Mouse (Mus musculus): ENCODE measurements around the gene Hnrnpa1.
A peak's percentile ranks its signal among the peaks of the same experiment; 100 is the strongest.

Hnrnpa1 gene

DNA sequence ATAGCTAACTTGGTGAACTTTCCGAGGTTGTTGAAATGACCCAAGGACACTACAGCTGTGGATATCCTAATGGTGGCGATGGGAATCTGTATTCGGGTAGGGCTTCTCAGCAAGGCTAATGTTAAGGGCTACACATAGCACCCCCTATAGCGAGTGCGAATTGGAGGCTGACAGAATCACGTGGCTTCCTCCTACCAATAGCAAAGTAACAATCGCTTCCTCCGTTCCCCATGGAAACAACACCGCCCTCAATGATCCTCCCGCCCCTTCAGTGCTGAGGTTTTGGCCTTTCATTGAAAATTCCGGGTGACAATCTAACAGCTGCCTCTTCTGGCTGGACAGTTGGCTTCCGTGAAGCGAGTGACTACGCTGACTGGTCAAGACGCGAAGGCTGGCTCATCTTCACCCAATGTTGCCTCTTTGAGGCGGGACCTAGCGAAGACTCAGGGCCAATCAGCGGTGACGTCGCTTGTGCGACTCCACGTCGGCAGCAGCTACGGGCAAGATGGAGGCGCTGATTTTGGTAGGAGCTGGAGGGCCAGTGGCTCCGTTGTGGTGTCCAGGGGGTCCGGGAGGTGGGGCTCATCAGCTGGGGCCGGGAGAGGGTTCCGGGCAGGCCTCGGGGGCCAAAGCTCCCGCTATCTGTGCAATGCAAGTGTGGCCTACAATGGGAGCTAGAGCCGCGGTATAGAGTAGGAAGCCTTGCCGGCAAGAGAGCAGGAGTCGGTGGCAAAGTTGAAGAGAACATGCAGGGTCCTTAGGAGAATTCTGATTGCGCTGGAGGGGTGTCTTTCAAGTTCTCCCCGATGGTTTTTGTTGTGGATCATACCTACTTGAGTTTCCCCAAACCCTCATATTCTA, 32.4 kb downstream of the Hnrnpa1 start, which contains the start of gene Copz1:
Gene Copz1 (plus strand): TSS at position 296 of the 861 bp plus-strand sequence.
- DNase-seq (ENCODE audit: low spot score in 2 of 2): peak; percentile 89 to 95

DNA sequence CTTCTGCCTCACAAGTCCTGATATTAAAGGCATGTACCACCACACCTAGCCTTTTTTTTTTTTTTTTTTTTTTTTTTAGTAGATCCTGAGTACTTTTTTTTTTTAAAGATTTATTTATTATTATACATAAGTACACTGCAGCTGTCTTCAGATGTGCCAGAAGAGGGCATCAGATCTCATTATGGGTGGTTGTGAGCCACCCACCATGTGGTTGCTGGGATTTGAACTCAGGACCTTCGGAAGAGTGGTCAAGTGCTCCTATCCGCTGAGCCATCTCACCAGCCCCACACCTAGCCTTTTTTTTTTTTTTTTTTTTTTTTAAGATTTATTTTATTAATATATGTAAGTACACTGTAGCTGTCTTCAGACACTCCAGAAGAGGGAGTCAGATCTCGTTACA, 35.7 kb downstream of the Hnrnpa1 start:
- peak in 1 of 2 experiments; percentile 25 for DNase-seq (ENCODE audit: low spot score in 2 of 2)

DNA sequence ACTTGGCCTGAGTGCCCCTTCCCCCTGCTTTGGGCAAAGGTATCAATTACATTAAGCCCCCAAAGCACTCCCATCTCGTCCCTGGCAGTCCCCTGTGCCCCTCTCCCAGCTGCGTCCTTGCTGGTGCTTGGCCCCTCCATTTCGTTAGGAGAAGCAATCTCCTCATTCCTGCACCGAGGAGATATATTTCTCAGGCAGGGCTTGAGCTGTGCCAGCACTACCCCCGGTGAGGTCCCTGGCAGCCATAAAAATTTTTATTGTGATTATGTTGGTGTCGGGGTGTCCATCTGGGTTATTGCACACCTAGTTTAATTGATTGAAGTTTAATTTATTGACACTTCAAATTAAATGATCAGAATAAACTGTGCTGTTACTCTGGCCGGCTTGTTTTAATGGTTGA, 37.7 kb downstream of the Hnrnpa1 start:
- DNase-seq (ENCODE audit: low spot score in 2 of 2): no peak

DNA sequence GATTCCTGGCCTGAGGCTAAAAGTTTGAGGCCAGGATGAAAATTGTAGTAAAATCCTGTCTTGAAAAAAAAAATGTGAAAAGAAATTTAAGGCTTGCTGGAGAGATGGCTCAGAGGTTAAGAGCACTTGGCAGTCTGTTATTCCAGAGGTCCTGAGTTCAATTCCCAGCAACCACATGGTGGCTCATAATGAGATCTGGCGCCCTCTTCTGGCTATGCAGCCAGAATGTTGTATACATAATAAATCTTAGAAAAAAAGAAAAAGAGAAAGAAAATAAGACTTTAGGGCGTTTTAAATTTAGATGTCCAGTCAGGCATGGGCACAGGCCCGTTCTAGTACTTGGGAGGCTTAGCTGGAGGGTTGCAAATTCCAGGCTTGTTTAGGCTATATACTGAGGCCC, 39.5 kb downstream of the Hnrnpa1 start:
- DNase-seq (ENCODE audit: low spot score in 2 of 2): peak in 1 of 2 experiments; percentile 44

DNA sequence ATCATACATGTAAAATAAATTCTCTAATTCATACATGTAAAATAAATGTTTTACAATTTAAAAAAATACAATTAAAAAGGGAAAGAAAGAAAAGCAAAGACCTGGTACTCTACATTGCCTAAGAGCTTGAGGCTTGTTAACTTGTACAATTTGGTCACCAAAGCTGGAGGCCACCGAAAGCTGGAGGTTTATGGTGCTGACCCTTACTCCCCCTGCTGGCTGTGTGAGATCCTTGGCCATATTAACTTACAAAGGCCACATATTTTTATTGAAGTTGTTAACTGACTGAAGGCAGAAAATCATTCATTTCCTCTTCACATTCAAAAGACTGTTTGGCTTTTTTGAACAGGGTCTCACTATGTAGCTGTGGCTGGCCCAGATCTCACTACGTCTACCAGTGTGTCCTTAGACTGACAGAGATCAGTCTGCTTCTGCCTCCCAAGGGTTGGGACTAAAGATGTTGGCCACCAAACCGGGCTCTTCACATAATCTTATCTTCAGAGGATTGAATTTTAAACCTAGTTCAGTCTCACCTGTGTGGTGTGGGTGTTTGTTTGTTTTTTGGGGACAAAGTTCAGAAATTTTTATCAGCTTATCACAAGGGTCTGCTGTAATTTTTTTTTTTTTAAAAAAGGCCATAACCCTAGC, 40.7 kb downstream of the Hnrnpa1 start:
- DNase-seq (ENCODE audit: low spot score in 2 of 2): no peak

DNA sequence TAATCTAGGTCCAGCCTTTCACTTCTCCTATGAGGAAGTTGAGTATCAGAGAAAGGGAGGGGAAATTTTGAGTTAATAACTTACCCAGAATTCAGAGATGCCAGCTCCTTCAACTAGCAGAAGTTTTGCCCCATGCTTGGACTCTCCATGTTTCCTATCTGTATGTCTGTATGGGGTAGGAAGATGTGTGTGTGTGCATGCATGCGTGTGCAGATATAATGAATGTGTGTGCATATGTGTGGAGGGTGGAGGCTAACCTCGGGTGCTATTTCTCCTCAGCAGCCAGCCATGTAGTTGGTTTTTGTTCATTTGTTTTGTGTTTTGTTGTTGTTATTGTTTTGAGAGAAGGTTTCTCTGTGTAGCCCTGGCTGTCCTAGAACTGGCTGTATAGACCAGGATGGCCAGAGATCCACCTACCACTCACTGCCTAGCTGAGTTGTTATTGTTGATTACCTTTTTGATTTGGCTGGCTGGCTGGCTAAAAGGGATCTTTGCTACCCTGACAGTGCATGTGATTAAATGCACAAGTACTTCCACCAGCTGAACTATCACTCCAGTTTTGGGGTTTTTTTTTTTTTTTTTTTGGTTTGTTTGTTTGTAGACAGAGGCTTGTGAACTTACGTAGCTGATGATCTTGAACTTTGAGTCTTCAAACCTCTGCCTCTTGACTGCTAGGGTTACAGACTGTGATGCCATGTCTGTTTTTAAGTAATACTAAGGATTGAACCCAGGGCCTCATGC, 41.4 kb downstream of the Hnrnpa1 start:
- DNase-seq (ENCODE audit: low spot score in 2 of 2): no peak

DNA sequence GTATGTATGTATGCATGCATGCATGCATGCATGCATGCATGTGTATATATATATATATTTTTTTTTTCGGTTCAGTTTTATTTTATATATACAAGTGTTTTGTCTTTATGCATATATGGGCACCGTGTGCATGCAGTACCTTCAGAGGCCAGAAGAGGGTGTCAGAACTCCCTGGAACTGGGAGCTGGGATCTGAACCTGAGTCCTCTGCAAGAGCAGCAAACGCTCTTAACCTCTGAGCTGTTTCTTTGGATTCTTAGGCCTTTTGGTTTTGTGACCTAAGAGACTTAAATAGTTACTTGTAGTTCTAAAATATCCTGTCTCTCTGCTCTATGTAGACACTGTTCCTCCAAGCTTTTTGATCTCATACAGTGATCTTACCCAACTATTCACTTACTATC, 43.8 kb downstream of the Hnrnpa1 start:
- peak in 1 of 2 experiments; percentile 47 for DNase-seq (ENCODE audit: low spot score in 2 of 2)

DNA sequence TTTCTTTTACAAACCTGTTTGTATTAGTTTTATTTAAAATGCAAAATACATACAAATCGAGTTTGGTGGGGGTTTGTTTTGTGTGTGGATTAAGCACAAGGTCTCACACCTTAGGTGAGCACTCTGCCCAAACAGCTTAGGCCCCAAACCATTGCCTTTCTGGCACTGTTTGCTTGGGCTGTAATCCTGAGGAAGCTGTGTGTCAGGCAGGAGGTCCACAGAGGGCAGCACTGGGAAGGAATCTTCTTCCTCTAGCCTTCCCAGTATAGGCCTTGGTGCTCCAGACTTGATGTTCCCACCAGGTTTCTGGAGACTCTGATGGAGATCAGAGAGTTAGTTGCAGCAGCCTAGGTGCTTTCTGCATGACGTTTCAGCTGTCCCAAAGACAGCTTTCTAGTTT, 44.4 kb downstream of the Hnrnpa1 start:
- DNase-seq (ENCODE audit: low spot score in 2 of 2): no peak

DNA sequence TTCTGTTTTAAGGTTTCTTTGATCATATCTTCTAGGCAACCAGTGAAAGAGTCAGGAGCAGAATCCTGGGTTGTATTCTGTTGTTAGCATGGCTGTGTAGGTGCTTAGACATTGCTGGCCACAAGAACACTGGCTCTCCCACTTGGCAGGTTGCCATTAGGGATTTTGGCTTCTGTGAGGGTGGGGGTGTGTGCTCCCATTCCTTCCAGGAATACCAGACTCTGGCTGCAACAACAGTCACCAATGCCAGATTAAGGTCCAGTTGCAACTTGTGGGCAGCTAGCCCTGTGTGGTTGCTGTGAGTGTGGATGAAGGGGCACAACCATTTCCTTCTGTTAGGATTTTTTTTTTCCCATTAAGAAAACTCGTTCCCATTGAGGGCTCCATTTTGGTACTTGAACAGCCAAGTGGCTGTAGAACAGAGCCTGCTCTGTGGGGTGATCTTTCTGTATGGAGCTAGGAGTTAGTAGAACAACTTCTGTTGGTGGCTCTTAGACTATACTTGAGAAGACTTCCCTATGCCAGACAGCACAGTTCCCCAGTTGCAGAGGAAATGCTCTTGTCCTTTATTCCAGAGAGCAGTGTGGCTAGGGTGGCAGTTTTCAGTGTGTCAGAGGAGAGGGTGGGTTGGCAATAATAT, 45.7 kb downstream of the Hnrnpa1 start:
- DNase-seq (ENCODE audit: low spot score in 2 of 2): no peak

DNA sequence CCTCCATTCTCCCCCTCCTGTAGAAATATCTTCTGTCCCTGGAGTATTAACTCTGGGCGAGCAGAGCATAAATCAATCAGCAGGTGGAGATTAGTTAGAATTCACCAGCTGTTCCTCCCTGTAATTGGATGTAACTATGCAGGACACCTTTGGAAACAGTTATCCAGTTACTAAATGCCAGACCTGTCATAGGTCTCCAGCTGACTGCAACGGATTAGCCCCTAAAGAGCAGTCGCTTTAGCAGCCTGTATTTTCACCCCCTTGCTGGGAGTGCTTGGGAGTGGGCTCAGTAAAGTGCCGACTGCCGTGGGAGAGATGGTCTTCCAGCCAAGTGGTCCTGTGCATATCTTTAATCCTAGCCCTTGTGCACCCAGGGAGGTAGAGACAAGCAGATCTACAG, 49.4 kb downstream of the Hnrnpa1 start:
- DNase-seq (ENCODE audit: low spot score in 2 of 2): no peak

DNA sequence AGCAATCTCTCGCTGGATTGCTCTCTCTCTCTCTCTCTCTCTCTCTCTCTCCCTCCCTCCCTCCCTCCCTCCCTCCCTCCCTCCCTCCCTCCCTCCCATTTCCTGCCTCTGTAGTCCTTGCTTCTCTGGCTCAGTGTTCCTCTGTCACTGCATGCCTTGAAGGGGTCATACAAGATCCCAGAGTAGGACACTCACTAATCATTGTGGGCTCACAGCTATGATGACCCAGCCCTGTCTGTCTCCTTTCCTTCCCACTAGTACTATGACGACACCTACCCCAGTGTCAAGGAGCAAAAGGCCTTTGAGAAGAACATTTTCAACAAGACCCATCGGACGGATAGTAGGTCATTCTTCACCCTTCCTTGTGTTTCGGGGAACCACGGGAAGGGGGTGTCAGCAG, 50.2 kb downstream of the Hnrnpa1 start:
- no peak for DNase-seq (ENCODE audit: low spot score in 2 of 2)

DNA sequence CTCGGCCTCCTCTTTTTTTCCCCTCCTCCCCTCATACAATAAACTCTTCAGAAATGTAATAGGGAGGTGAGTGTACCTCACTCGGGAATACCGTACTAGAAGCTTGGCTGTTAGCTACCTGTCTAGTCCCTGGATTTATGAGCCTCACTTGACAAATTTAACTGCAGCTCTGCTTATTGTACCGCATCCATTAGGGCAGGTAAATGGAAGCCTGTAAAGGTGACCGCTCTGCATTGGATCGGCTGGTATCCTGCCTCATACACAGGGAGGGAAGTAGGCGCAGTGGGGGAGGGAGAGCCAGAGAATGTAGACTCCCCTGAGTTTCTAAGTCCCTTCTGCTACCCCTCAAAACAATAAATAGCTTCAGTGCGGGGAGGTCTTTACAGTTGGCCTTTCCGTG, 50.6 kb downstream of the Hnrnpa1 start:
- no peak for DNase-seq (ENCODE audit: low spot score in 2 of 2)

DNA sequence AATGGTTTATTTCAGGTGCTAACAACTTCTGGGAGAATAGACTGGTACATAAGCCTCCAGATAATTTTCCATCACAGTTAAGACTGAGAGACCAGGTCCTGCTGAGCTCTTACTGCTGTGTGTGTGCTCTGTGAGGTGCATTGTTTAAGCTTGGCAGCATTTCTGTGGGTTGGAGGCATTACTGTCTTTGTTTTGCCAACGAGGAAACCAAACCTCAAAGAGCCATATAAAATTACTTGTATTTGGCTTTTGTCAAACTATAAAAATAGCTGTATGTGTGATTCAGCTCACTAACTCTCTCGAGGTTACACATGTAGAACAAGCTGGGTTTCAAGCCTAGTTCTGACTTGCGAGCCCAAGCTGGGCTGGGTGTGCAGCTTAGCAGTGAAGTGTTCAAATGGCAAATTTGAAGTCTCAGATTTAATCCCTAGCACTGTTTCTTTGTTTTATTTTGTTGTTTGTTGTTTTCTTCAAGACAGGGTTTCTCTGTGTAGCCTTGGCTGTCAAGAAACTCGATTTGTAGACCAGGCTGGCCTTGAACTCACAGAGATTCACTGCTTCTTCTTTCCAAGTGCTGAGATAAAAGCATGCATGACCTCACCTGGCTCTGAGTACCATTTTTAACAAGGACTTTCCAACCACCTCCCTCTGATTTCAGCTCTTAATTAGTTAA, 52.6 kb downstream of the Hnrnpa1 start:
- DNase-seq (ENCODE audit: low spot score in 2 of 2): no peak

DNA sequence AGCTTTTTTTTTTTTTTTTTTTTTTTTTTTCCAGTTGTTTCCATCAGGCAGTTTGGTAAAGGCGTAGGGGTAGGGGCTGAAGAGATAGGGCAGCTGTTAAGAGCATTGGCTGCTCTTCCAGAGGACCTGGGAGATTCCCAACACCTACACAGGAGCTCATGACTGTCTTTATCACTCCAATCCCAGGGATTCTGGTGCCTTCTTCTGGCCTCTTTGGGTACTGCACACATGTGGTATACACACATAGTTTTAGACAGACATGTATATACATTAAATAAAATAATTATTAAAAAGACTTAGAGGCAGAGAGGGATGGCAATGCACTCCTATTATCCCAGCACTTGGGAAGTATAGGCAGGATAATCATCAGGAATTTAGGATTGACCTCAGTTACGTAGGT, 53.1 kb downstream of the Hnrnpa1 start:
- DNase-seq (ENCODE audit: low spot score in 2 of 2): no peak

DNA sequence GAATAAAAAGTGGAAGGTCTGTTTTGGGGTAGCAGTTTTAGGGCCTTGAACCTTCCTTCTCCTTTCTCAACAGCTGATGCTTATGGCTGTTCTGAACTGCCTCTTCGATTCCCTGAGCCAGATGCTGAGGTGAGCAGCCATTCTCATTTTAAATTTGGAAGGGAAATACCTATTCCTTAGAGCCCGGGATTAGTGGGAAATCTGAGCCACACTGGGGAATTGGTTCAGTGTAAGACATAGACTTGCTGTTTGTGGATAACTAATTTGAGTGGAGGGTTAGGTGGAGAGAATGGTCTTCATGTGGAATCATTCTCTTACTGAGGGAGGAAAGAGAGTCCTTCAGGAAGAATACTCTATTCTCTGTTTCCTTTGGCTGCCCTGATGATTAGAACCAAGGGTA, 54.4 kb downstream of the Hnrnpa1 start:
- DNase-seq (ENCODE audit: low spot score in 2 of 2): no peak

DNA sequence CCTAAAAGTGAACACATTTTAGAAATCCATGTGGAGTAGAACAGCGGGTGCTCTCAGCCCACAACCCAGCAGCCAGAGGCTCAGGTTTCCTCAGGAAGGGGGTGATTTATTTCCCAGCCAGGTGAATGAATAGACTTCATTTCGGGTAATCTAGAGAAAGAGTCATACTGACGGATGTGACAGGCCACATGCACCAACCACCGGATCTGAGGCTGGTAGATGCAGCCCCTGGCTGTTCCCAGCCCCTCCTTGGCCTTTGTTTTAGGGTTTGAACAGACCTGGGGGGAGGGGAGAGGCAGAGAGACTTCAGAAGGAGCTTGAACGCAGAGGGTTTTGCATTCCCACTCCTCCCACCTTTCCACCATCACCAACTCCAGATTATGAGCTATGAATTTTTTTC, 55.6 kb downstream of the Hnrnpa1 start:
- no peak for DNase-seq (ENCODE audit: low spot score in 2 of 2)
